Mouse (Mus musculus): Measurements from ENCODE around the gene Slc31a2.

DNA sequence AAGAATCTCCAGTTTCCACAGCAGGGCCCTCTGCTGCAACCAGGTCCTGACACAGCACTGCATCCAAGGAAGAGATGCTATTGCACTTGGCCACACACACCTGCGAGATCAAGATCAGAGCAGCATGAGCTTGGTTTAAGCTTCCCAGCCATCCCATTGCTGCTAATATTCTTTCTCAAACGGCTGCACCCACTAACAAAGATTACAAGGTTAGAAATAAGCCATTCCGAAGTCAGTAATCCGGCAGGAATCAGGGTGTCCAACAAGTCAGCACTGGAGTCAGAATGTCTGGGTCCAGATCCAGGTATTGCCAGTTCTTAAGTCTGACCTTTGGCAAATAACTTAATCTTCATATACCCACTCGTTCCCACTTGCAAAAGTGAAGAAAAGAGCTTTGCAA lies 76.2 kb downstream of the Slc31a2 start:
- no peak for TF ChIP-seq CTCF (IDR thresholded peaks at IDR 0.05; ENCODE audit: low read depth)
- TF ChIP-seq EP300 (IDR thresholded peaks at IDR 0.05; ENCODE audit: low read depth) = no peak
